Mouse (Mus musculus): ENCODE measurements around the gene Brd3.
A peak's percentile ranks its signal among the peaks of the same experiment; 100 is the strongest.
"Not testable (repeated sequence)": the region's sequence is repeated elsewhere in the genome, so short reads cannot be mapped to it uniquely, and the experiment has no call there.

Gene Brd3

GRCm38 (mm10) chr2:27515341-27516166, 8.1 kb upstream of the Brd3 start:
- Histone ChIP-seq H3K27me3 (ENCODE audit: insufficient read depth, low read length) (no peaks in the 10 kb centered on the region), H3K4me1 (replicated peaks; ENCODE audit: low read depth, low read length) (peaks cover 72% of the 10 kb centered on the region), H3K4me3 (replicated peaks; ENCODE audit: low read length) (peak overlapping the region; percentile 99), H3K9me3 (ENCODE audit: low read length) (0 out of 2 replicates have a peak, but pooled peaks cover 4% of the 10 kb centered on the region), H3K36me3 (ENCODE audit: insufficient read depth, low read length) (peaks cover 44% of the 10 kb centered on the region)
- TF ChIP-seq POU5F1 (IDR thresholded peaks at IDR 0.05; ENCODE audit: borderline replicate concordance, low read length), result no peak
- no peak for TF ChIP-seq CTCF (conservative IDR thresholded peaks at IDR 0.05; ENCODE audit: low read length)
- TF ChIP-seq NANOG (IDR thresholded peaks at IDR 0.05; ENCODE audit: borderline replicate concordance, low read length), result no peak

- Histone ChIP-seq H3K27me3 (ENCODE audit: insufficient read depth, low read length) (no peaks in the 10 kb centered on the region), H3K36me3 (ENCODE audit: insufficient read depth, low read length) (peaks cover 36% of the 10 kb centered on the region), H3K4me1 (replicated peaks; ENCODE audit: low read depth, low read length) (peaks cover 71% of the 10 kb centered on the region), H3K9me3 (ENCODE audit: low read length) (0 out of 2 replicates have a peak, but pooled peaks cover 4% of the 10 kb centered on the region), H3K4me3 (replicated peaks; ENCODE audit: low read length) (peak within 1 kb of the TSS; percentile 99)
- no peak for TF ChIP-seq POU5F1 (IDR thresholded peaks at IDR 0.05; ENCODE audit: borderline replicate concordance, low read length)
- peak; percentile 27 for TF ChIP-seq CTCF (conservative IDR thresholded peaks at IDR 0.05; ENCODE audit: low read length)
- no peak for TF ChIP-seq NANOG (IDR thresholded peaks at IDR 0.05; ENCODE audit: borderline replicate concordance, low read length)
Measured at GRCm38 (mm10) chr2:27514639-27515328, 7.3 kb upstream of the Brd3 start, which contains the start of gene Wdr5. Wdr5 (plus strand) TSS chr2:27515157.

- TF ChIP-seq POU5F1 (IDR thresholded peaks at IDR 0.05; ENCODE audit: borderline replicate concordance, low read length) (no peak), CTCF (conservative IDR thresholded peaks at IDR 0.05; ENCODE audit: low read length) (no peak), NANOG (IDR thresholded peaks at IDR 0.05; ENCODE audit: borderline replicate concordance, low read length) (no peak)
- H3K4me3 ChIP-seq (replicated peaks; ENCODE audit: low read length), result peak overlapping the region; percentile 99
Measured at GRCm38 (mm10) chr2:27513861-27514260, 6.4 kb upstream of the Brd3 start.

GRCm38 (mm10) chr2:27512909-27513308, 5.4 kb upstream of the Brd3 start:
- Histone ChIP-seq H3K4me3 (replicated peaks; ENCODE audit: low read length) (no peak overlapping the region), H3K27me3 (ENCODE audit: insufficient read depth, low read length) (no peaks in the 10 kb centered on the region), H3K36me3 (ENCODE audit: insufficient read depth, low read length) (peaks cover 23% of the 10 kb centered on the region), H3K4me1 (replicated peaks; ENCODE audit: low read depth, low read length) (peaks cover 70% of the 10 kb centered on the region), H3K9me3 (ENCODE audit: low read length) (0 out of 2 replicates have a peak, but pooled peaks cover 4% of the 10 kb centered on the region)
- TF ChIP-seq POU5F1 (IDR thresholded peaks at IDR 0.05; ENCODE audit: borderline replicate concordance, low read length), result no peak
- TF ChIP-seq NANOG (IDR thresholded peaks at IDR 0.05; ENCODE audit: borderline replicate concordance, low read length), result peak; percentile 20; the same call in 1 of the 2 replicates

More at GRCm38 (mm10) chr2:27513861-27514260, 6.4 kb upstream of the Brd3 start:
- H3K9me3 ChIP-seq (ENCODE audit: low read length), result 0 out of 2 replicates have a peak, but pooled peaks cover 4% of the 10 kb centered on the region
- H3K4me1 ChIP-seq (replicated peaks; ENCODE audit: low read depth, low read length), result peaks cover 70% of the 10 kb centered on the region
- peaks cover 27% of the 10 kb centered on the region for H3K36me3 ChIP-seq (ENCODE audit: insufficient read depth, low read length)
- no peaks in the 10 kb centered on the region for H3K27me3 ChIP-seq (ENCODE audit: insufficient read depth, low read length)

- Histone ChIP-seq H3K4me3 (replicated peaks; ENCODE audit: low read length) (no peak overlapping the region), H3K9me3 (ENCODE audit: low read length) (0 out of 2 replicates have a peak, but pooled peaks cover 4% of the 10 kb centered on the region), H3K4me1 (replicated peaks; ENCODE audit: low read depth, low read length) (peaks cover 71% of the 10 kb centered on the region), H3K27me3 (ENCODE audit: insufficient read depth, low read length) (no peaks in the 10 kb centered on the region), H3K36me3 (ENCODE audit: insufficient read depth, low read length) (peaks cover 18% of the 10 kb centered on the region)
- TF ChIP-seq CTCF (conservative IDR thresholded peaks at IDR 0.05; ENCODE audit: low read length), result no peak
Measured at GRCm38 (mm10) chr2:27510706-27511105, 3.2 kb upstream of the Brd3 start.

- not testable (repeated sequence) for H3K27me3 ChIP-seq (ENCODE audit: insufficient read depth, low read length)
- Histone ChIP-seq H3K4me1 (replicated peaks; ENCODE audit: low read depth, low read length) (peaks cover 65% of the 10 kb centered on the region), H3K4me3 (replicated peaks; ENCODE audit: low read length) (peak overlapping the region; percentile 77), H3K9me3 (ENCODE audit: low read length) (peaks cover 21% of the 10 kb centered on the region), H3K36me3 (ENCODE audit: insufficient read depth, low read length) (peaks cover 14% of the 10 kb centered on the region)
Measured at GRCm38 (mm10) chr2:27506658-27507057, 804 bp downstream of the Brd3 start.

GRCm38 (mm10) chr2:27505539-27505938, 1.9 kb downstream of the Brd3 start:
- H3K27me3 ChIP-seq (ENCODE audit: insufficient read depth, low read length), result no peaks in the 10 kb centered on the region
- H3K36me3 ChIP-seq (ENCODE audit: insufficient read depth, low read length), result peaks cover 14% of the 10 kb centered on the region
- H3K4me3 ChIP-seq (replicated peaks; ENCODE audit: low read length), result peak overlapping the region; percentile 77
- H3K4me1 ChIP-seq (replicated peaks; ENCODE audit: low read depth, low read length), result peaks cover 62% of the 10 kb centered on the region
- TF ChIP-seq POU5F1 (IDR thresholded peaks at IDR 0.05; ENCODE audit: borderline replicate concordance, low read length) (no peak), CTCF (conservative IDR thresholded peaks at IDR 0.05; ENCODE audit: low read length) (no peak), NANOG (IDR thresholded peaks at IDR 0.05; ENCODE audit: borderline replicate concordance, low read length) (no peak)
- H3K9me3 ChIP-seq (ENCODE audit: low read length), result peaks cover 32% of the 10 kb centered on the region

GRCm38 (mm10) chr2:27504113-27504885, 3.2 kb downstream of the Brd3 start:
- Histone ChIP-seq H3K9me3 (ENCODE audit: low read length) (peaks cover 43% of the 10 kb centered on the region), H3K27me3 (ENCODE audit: insufficient read depth, low read length) (no peaks in the 10 kb centered on the region), H3K4me1 (replicated peaks; ENCODE audit: low read depth, low read length) (peaks cover 53% of the 10 kb centered on the region), H3K4me3 (replicated peaks; ENCODE audit: low read length) (peak overlapping the region; percentile 39), H3K36me3 (ENCODE audit: insufficient read depth, low read length) (peaks cover 14% of the 10 kb centered on the region)
- TF ChIP-seq POU5F1 (IDR thresholded peaks at IDR 0.05; ENCODE audit: borderline replicate concordance, low read length), result no peak
- no peak for TF ChIP-seq CTCF (conservative IDR thresholded peaks at IDR 0.05; ENCODE audit: low read length)
- TF ChIP-seq NANOG (IDR thresholded peaks at IDR 0.05; ENCODE audit: borderline replicate concordance, low read length), result no peak

Measured in E14TG2a.4 (cell line).